Mouse (Mus musculus) CH12.LX (cell line): Measurements from ENCODE around the gene Plcl2.

Experiments
- CTCF ChIP-seq, 2 experiments: IDR thresholded peaks in 1 of 2; conservative IDR thresholded peaks in 1 of 2; 2 replicates each; pipeline ENCODE4 v1.5.1; 2011 to 2012; ENCODE audit warnings: low read depth in 2 of 2, low read length in 2 of 2, improper control_type of control experiment in 1 of 2, inconsistent platforms in 1 of 2, mild to moderate bottlenecking in 1 of 2, moderate library complexity in 1 of 2
- EP300 ChIP-seq: IDR thresholded peaks from 2 replicates; pipeline ENCODE4 v1.6.1; 2011; ENCODE audit warnings: low read length, improper control_type of control experiment
- MYC ChIP-seq: IDR thresholded peaks from 2 replicates; pipeline ENCODE4 v1.6.1; 2011; ENCODE audit warnings: low read depth, mild to moderate bottlenecking, improper control_type of control experiment, low read length
- POLR2A ChIP-seq: IDR thresholded peaks from 2 replicates; pipeline ENCODE4 v1.6.1; 2011; ENCODE audit warnings: low read depth, mild to moderate bottlenecking, improper control_type of control experiment, low read length
- POLR2AphosphoS2 ChIP-seq: IDR thresholded peaks from 2 replicates; pipeline ENCODE4 v1.6.1; 2011; ENCODE audit warnings: low read depth, low read length, improper control_type of control experiment
- ZC3H11A ChIP-seq: IDR thresholded peaks from 2 replicates; pipeline ENCODE4 v1.6.1; 2012; ENCODE audit warnings: low read depth, mild to moderate bottlenecking, inconsistent platforms, low read length, improper control_type of control experiment

DNA sequence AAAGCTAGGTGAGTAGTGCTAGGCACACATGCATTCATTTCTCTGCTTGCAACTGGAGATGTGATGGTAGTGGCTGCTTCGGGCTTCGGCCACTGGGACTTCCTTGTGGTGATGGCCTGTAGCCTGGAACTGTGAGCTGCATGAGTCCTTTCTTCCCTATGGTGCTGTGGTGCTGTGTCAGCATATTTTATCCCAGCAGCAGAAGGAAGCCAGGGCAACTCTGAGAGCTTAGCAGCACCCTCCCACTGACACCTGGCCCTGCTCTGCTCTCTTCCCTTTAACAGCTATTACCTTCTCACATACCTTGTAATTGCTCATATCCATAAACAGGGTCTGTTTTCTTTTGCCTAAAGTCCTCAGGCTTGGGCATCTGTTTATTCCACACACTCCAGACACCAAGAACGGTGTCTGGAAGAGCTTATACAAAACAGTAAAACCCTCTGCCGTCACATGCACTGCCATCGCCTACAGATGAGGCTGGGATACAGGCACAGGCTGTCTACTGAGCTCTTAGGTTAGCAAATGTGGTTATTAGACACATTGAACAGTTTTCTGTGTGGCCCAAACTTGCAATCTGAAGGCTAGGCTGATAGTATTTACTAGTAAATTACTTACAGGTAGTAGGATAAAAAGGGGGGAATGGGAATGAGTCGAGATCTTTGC, 139.7 kb downstream of the Plcl2 start:
- TF ChIP-seq EP300 (no peak), POLR2A (no peak), ZC3H11A (no peak), POLR2AphosphoS2 (no peak), MYC (no peak), CTCF (conservative IDR thresholded peaks at IDR 0.05 in 1 of 2, IDR thresholded peaks at IDR 0.05 in 1 of 2; ENCODE audit: low read depth in 2 of 2, low read length in 2 of 2) (no peak)
